Mouse (Mus musculus) heart, embryonic 13.5 days (tissue): ENCODE measurements around the gene Atxn7l3. TPM values are rescaled to one million over a fixed set of nuclear protein-coding genes. Genes with fewer than 3 reads are reported as not detected.

ENCODE experiments used
- ATAC-seq: fragments of 200-750 bp; cut with Nextera tagmentation; 2 replicates; pipeline ENCODE4 v1.8.0; 2017; ENCODE audit warnings: moderate TSS enrichment; ENCODE audit not compliant: insufficient number of reproducible peaks, low FRiP score, low TSS enrichment; ENCODE audit errors: extremely low read depth
- H3K27ac ChIP-seq: fragments of 300-500 bp; sonication (generic); replicated peaks from 2 replicates; pipeline ENCODE4 v1.5.1; 2015; ENCODE audit warnings: moderate library complexity, mild to moderate bottlenecking, inconsistent platforms
- H3K27me3 ChIP-seq: fragments of 300-500 bp; sonication (generic); replicated peaks from 2 replicates; pipeline ENCODE4 v1.6.1; 2015; ENCODE audit warnings: mild to moderate bottlenecking, inconsistent platforms
- H3K36me3 ChIP-seq: fragments of 300-500 bp; sonication (generic); 2 replicates; pipeline ENCODE4 v1.6.1; 2015; ENCODE audit warnings: mild to moderate bottlenecking, inconsistent platforms
- H3K4me1 ChIP-seq: fragments of 300-500 bp; sonication (generic); 2 replicates; pipeline ENCODE4 v1.6.1; 2015; ENCODE audit warnings: inconsistent platforms
- H3K4me2 ChIP-seq: fragments of 300-500 bp; sonication (generic); 2 replicates; pipeline ENCODE4 v1.6.1; 2015; ENCODE audit warnings: inconsistent platforms, mild to moderate bottlenecking, moderate library complexity
- H3K4me3 ChIP-seq: fragments of 300-500 bp; sonication (generic); 2 replicates; pipeline ENCODE4 v1.5.1; 2015; ENCODE audit warnings: moderate library complexity, mild to moderate bottlenecking, inconsistent platforms
- H3K9ac ChIP-seq: fragments of 300-500 bp; sonication (generic); 2 replicates; pipeline ENCODE4 v1.6.1; 2015; ENCODE audit warnings: inconsistent platforms, mild to moderate bottlenecking, moderate library complexity
- H3K9me3 ChIP-seq: fragments of 300-500 bp; sonication (generic); 2 replicates; pipeline ENCODE4 v1.6.1; 2016; ENCODE audit warnings: inconsistent platforms
- WGBS: fragments of 180-500 bp; shearing (Covaris S2); methylation state at CpG from one replicate; pipeline ENCODE4 v1.1.7; 2015; ENCODE audit warnings: mixed read lengths; 5-methylcytosine and 5-hydroxymethylcytosine counted together
- polyA plus RNA-seq: library from polyadenylated mRNA; unstranded; fragments of >200 nt; fragmentation: Nextera tagmentation; extraction: Ambion mirVana; gene quantifications from 2 replicates; pipeline ENCODE4 v1.2.1, GENCODE M21; 2015

Atxn7l3 gene
- polyA plus RNA-seq, 1 experiment from 2014 or later = 8.5 TPM

- H3K27ac ChIP-seq = no peak overlapping the region; the same call in 1 of the 2 replicates
- 13% methylated on average over 9 of the region's 9 CpGs for WGBS
- H3K9me3 ChIP-seq = no peaks in the 10 kb centered on the region
- H3K36me3 ChIP-seq = peaks cover 21% of the 10 kb centered on the region
- peaks cover 36% of the 10 kb centered on the region for H3K4me1 ChIP-seq
- peak overlapping the region; percentile 76 for H3K4me3 ChIP-seq
- no peak for ATAC-seq
- peak overlapping the region; percentile 89 for H3K4me2 ChIP-seq
- peak overlapping the region; percentile 89 for H3K9ac ChIP-seq
- no peaks in the 10 kb centered on the region for H3K27me3 ChIP-seq
Measured at GRCm38 (mm10) chr11:102249351-102250090, 46.9 kb downstream of the Atxn7l3 start.

DNA sequence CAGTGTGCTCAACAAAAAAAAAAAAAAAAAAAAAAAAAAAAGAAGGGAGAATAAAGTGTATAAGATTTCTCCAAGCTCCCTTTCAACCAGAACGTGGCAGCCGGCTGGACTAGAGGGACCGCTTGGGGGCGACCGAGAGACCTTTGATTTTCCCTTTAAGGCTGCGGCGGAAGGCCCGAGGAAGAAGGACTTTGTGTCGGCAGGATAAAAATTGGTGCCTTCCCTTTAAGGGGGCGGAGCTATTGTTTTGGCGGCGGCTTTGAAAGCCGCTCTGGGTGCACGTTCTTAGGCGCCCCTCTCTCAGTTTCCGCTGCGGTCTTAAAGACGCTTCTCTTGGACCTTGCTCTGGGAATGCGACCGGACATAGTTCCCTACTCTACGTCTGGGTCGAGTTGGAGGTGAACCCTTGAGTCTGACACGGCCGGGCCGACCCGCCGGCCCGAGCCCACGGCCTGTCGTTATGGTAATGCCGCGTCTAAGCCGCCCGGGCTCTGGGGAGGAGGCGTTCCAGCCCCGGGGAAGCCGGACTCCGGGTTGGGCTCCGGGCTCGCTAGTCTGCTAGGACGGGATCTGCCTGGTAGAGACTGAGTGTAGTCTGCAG, 47.7 kb downstream of the Atxn7l3 start, which contains the start of gene BC030867:
TSS of gene BC030867 (plus strand) at position 253 of the 601 bp plus-strand sequence.
- no peaks in the 10 kb centered on the region for H3K9me3 ChIP-seq
- H3K27ac ChIP-seq = peak within 1 kb of the TSS; percentile 40; the same call in 1 of the 2 replicates
- under 1% methylated on average over 41 of the region's 41 CpGs for WGBS
- H3K9ac ChIP-seq = peak within 1 kb of the TSS; percentile 89
- peaks cover 30% of the 10 kb centered on the region for H3K4me1 ChIP-seq
- no peaks in the 10 kb centered on the region for H3K27me3 ChIP-seq
- H3K4me3 ChIP-seq = peak within 1 kb of the TSS; percentile 76
- H3K4me2 ChIP-seq = peak within 1 kb of the TSS; percentile 89
- peaks cover 19% of the 10 kb centered on the region for H3K36me3 ChIP-seq
- ATAC-seq = 0 out of 2 replicates have a peak, but pooled peaks have one; percentile 20

GRCm38 (mm10) chr11:102246871-102247270, 49.6 kb downstream of the Atxn7l3 start:
- ATAC-seq = no peak
- H3K27ac ChIP-seq = no peak overlapping the region
- H3K27me3 ChIP-seq = no peaks in the 10 kb centered on the region
- H3K4me2 ChIP-seq = no peak overlapping the region
- no peak overlapping the region for H3K4me3 ChIP-seq
- H3K36me3 ChIP-seq = peaks cover 15% of the 10 kb centered on the region
- peaks cover 27% of the 10 kb centered on the region for H3K4me1 ChIP-seq
- 78% methylated on average over 4 of the region's 4 CpGs for WGBS
- H3K9ac ChIP-seq = no peak overlapping the region
- no peaks in the 10 kb centered on the region for H3K9me3 ChIP-seq

DNA sequence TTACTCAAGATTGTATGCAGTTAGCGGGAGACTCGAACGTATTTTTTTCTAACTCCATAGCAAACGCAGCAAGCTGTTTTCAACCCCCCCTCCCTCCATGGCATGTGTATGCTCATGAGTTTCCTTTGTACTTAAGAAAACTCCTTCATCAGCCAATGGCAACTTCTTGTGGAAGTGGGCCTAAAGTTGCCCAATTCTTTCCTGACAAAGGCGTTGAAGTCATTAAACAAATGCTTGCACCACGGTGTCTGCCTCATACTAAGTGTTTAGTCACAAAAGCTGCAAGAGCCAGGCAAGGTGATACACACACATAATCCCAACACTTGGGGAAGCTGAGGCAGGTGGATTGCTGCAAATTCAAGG, 50.2 kb downstream of the Atxn7l3 start:
- Histone ChIP-seq H3K27me3 (no peaks in the 10 kb centered on the region), H3K4me1 (peaks cover 27% of the 10 kb centered on the region), H3K4me2 (no peak overlapping the region), H3K27ac (no peak overlapping the region), H3K4me3 (no peak overlapping the region), H3K9ac (no peak overlapping the region), H3K9me3 (no peaks in the 10 kb centered on the region), H3K36me3 (peaks cover 9% of the 10 kb centered on the region)
- 74% methylated on average over 6 of the region's 6 CpGs for WGBS
- no peak for ATAC-seq

- Histone ChIP-seq H3K4me3 (peak overlapping the region; percentile 43), H3K27me3 (no peaks in the 10 kb centered on the region), H3K4me1 (peaks cover 27% of the 10 kb centered on the region), H3K27ac (peak overlapping the region; percentile 36), H3K9ac (peak overlapping the region; percentile 82), H3K4me2 (peak overlapping the region; percentile 83), H3K9me3 (no peaks in the 10 kb centered on the region), H3K36me3 (peaks cover 4% of the 10 kb centered on the region)
- WGBS = 65% methylated on average over 14 of the region's 14 CpGs
- no peak for ATAC-seq
Measured at GRCm38 (mm10) chr11:102245581-102246272, 50.7 kb downstream of the Atxn7l3 start.

- H3K27ac ChIP-seq = peak overlapping the region; percentile 36
- 2% methylated on average over 32 of the region's 32 CpGs for WGBS
- peak; percentile 21; the same call in 1 of the 2 replicates for ATAC-seq
Measured at GRCm38 (mm10) chr11:102244926-102245449, 51.4 kb downstream of the Atxn7l3 start.

GRCm38 (mm10) chr11:102241874-102242273, 54.6 kb downstream of the Atxn7l3 start:
- Histone ChIP-seq H3K9ac (no peak overlapping the region), H3K4me2 (no peak overlapping the region), H3K4me3 (no peak overlapping the region), H3K36me3 (no peaks in the 10 kb centered on the region), H3K27ac (no peak overlapping the region), H3K27me3 (0 out of 2 replicates have a peak, but pooled peaks cover 4% of the 10 kb centered on the region), H3K4me1 (peaks cover 15% of the 10 kb centered on the region), H3K9me3 (no peaks in the 10 kb centered on the region)
- ATAC-seq = no peak
- 51% methylated on average over 5 of the region's 5 CpGs for WGBS

More at GRCm38 (mm10) chr11:102244926-102245449, 51.4 kb downstream of the Atxn7l3 start:
- H3K9me3 ChIP-seq = no peaks in the 10 kb centered on the region
- H3K4me3 ChIP-seq = peak overlapping the region; percentile 43
- peak overlapping the region; percentile 82 for H3K9ac ChIP-seq
- no peaks in the 10 kb centered on the region for H3K27me3 ChIP-seq
- H3K4me1 ChIP-seq = peaks cover 27% of the 10 kb centered on the region
- peak overlapping the region; percentile 83 for H3K4me2 ChIP-seq
- no peaks in the 10 kb centered on the region for H3K36me3 ChIP-seq

DNA sequence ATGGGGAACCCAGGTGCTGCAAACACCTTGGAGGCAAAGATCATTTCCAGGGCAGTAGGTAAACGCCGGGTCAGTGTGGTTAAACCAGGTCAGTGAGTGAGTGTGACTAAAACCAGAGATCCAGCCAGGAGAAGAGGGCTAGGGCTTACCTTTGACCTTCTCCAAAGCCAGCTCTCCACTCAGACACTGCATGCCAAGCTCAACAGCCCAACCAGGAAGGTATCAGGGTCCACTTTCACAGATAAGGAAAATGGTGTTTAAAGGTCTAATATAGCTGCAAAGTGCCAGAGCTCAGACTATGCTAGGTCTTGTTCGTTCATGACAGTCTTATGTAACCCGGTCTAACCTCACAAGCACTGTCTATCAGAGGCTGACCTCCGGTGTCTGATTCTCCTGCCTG, 55.2 kb downstream of the Atxn7l3 start:
- no peak overlapping the region for H3K27ac ChIP-seq
- ATAC-seq = no peak
- no peak overlapping the region for H3K4me2 ChIP-seq
- peaks cover 15% of the 10 kb centered on the region for H3K4me1 ChIP-seq
- H3K27me3 ChIP-seq = 0 out of 2 replicates have a peak, but pooled peaks cover 4% of the 10 kb centered on the region
- no peaks in the 10 kb centered on the region for H3K9me3 ChIP-seq
- no peaks in the 10 kb centered on the region for H3K36me3 ChIP-seq
- 65% methylated on average over 5 of the region's 5 CpGs for WGBS
- no peak overlapping the region for H3K4me3 ChIP-seq
- no peak overlapping the region for H3K9ac ChIP-seq

GRCm38 (mm10) chr11:102240636-102241035, 55.8 kb downstream of the Atxn7l3 start:
- H3K9ac ChIP-seq = no peak overlapping the region
- H3K9me3 ChIP-seq = no peaks in the 10 kb centered on the region
- H3K27ac ChIP-seq = no peak overlapping the region
- 77% methylated on average over 6 of the region's 6 CpGs for WGBS
- no peak overlapping the region for H3K4me2 ChIP-seq
- no peak overlapping the region for H3K4me3 ChIP-seq
- 0 out of 2 replicates have a peak, but pooled peaks cover 4% of the 10 kb centered on the region for H3K27me3 ChIP-seq
- H3K4me1 ChIP-seq = peaks cover 16% of the 10 kb centered on the region
- no peak for ATAC-seq
- H3K36me3 ChIP-seq = no peaks in the 10 kb centered on the region
